Mouse (Mus musculus): Measurements from ENCODE around the gene Olfr283. TPM values are rescaled to one million over a fixed set of nuclear protein-coding genes. Genes with fewer than 3 reads are reported as not detected.

Gene Olfr283
- polyA plus RNA-seq (2017; shearing (Covaris generic)), result not detected

DNA sequence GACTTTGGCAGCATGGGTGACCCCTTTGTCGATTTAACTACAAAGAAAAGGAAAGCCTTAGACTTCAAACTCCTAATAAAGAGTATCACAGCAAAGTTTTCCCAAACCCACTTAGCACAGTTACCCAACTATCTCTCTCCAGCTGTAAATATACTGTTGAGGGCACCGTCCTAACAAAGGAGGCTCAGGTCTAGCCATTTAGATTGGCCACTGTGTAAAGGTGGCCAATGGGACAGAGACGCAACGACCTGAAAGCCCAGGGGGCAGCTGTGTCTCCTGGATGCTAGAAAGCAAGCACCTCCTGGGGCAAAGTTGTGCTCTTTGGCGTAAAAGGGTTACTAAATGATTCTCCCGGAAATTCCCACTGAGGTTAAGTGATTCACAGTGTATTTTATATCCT is at the start of gene Olfr283:
Gene Olfr283, minus strand, starts transcription at position 101 of the 400 bp plus-strand sequence.

GRCm38 (mm10) chr15:98340887-98341286 is 39.9 kb downstream of the Olfr283 start, which contains the start of gene Olfr284:
Gene Olfr284, minus strand, starts transcription at chr15:98340987.

Other genes starting within 250 kb of the Olfr283 start
- gene Asb8, start 215.3 kb downstream of the Olfr283 start, polyA plus RNA-seq (2017; shearing (Covaris generic)), result 51.2 TPM
- 0.45 TPM for gene Ccdc184, start 213.8 kb downstream of the Olfr283 start, polyA plus RNA-seq (2017; shearing (Covaris generic))
- gene Olfr288, start 185.4 kb downstream of the Olfr283 start, polyA plus RNA-seq (2017; shearing (Covaris generic)), result not detected
- gene Gm44579, start 160.0 kb downstream of the Olfr283 start, polyA plus RNA-seq (2017; shearing (Covaris generic)), result not detected
- gene Olfr287, start 159.9 kb downstream of the Olfr283 start, polyA plus RNA-seq (2017; shearing (Covaris generic)), result not detected
- not detected for gene Olfr286, start 146.5 kb downstream of the Olfr283 start, polyA plus RNA-seq (2017; shearing (Covaris generic))
- gene H1fnt, start 123.7 kb downstream of the Olfr283 start, polyA plus RNA-seq (2017; shearing (Covaris generic)), result not detected
- not detected for gene Zfp641, start 84.8 kb downstream of the Olfr283 start, polyA plus RNA-seq (2017; shearing (Covaris generic))
- gene Olfr285, start 63.6 kb downstream of the Olfr283 start, polyA plus RNA-seq (2017; shearing (Covaris generic)), result not detected
- gene Olfr284, start 40.0 kb downstream of the Olfr283 start, polyA plus RNA-seq (2017; shearing (Covaris generic)), result not detected
- not detected for gene Olfr282, start 50.3 kb upstream of the Olfr283 start, polyA plus RNA-seq (2017; shearing (Covaris generic))
- not detected for gene Olfr281, start 71.6 kb upstream of the Olfr283 start, polyA plus RNA-seq (2017; shearing (Covaris generic))
- not detected for gene OR5BS1P, start 89.0 kb upstream of the Olfr283 start, polyA plus RNA-seq (2017; shearing (Covaris generic))
- not detected for gene Lalba, start 101.8 kb upstream of the Olfr283 start, polyA plus RNA-seq (2017; shearing (Covaris generic))
- 0.05 TPM for gene Olfr279, start 111.5 kb upstream of the Olfr283 start, polyA plus RNA-seq (2017; shearing (Covaris generic))
- 46.7 TPM for gene Kansl2, start 153.3 kb upstream of the Olfr283 start, polyA plus RNA-seq (2017; shearing (Covaris generic))
- 84.8 TPM for gene Ccnt1, start 190.0 kb upstream of the Olfr283 start, polyA plus RNA-seq (2017; shearing (Covaris generic))
- gene 4930415O20Rik, start 190.1 kb upstream of the Olfr283 start, polyA plus RNA-seq (2017; shearing (Covaris generic)), result not detected
- gene Adcy6, start 229.1 kb upstream of the Olfr283 start, polyA plus RNA-seq (2017; shearing (Covaris generic)), result 2.1 TPM
- gene Cacnb3, start 249.9 kb upstream of the Olfr283 start, polyA plus RNA-seq (2017; shearing (Covaris generic)), result 0.43 TPM